In the genomic region with DNA sequence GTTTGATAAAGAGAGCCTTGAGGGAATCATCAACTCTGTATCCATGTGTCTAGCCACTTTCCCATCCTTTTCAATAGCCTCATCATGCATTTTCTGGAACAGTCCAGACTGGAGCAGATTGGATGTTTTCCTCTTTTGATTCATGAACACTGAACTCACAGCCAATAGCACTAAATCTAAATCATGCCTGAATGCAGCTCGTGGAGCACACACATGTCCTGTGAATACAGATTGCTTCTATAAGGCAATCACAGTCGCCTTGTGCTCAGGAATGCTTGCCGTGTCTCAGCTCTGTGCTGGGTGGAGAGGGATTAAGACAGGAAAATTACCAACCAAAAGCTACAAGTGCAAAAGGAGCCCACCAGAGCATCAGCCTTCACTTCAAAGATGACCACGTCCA, we compare ENCODE assay signal across 23 mouse cellular contexts.
DNase-seq lines count a peak whose midpoint lies in the region; ATAC-seq and TF ChIP-seq lines count a peak whose summit lies in the region.
"Had no signal": no experiment of that assay in that cellular context is flagged by ENCODE, and none has a peak within 500 bp of the region (broad histone marks: within the 10 kb centered on the region; RNA-seq: fewer than 3 reads in every experiment).

No protein-coding gene starts in this region.

- DNase-seq in embryonic facial prominence, embryonic 14.5 days (ENCODE audit: low spot score) = peak; percentile 20
- no peak for DNase-seq in embryonic facial prominence, embryonic 10.5 days (ENCODE audit: low spot score)
- peak; percentile 33 for DNase-seq in midbrain, postnatal 0 days (ENCODE audit: low spot score)
- DNase-seq: adrenal gland, postnatal 10 days; adrenal gland, postnatal 36 days; cerebellum, adult 18-20 months; cerebellum, adult 9-10 months; cerebellum, postnatal 14 days; gastrocnemius, postnatal 10 days; gastrocnemius, postnatal 36 days; heart, adult 2 months; heart, postnatal 14 days; heart, postnatal 4 days had no signal

- 64% methylated on average over 4 of the region's 4 CpGs for WGBS in embryonic facial prominence, embryonic 14.5 days
- WGBS in embryonic facial prominence, embryonic 10.5 days = 93% methylated on average over 4 of the region's 4 CpGs
- 76% methylated on average over 4 of the region's 4 CpGs for WGBS in hindbrain, embryonic 16.5 days
- WGBS in hindbrain, embryonic 12.5 days = 80% methylated on average over 4 of the region's 4 CpGs
- WGBS in midbrain, postnatal 0 days = 70% methylated on average over 4 of the region's 4 CpGs
- 70% methylated on average over 4 of the region's 4 CpGs for WGBS in midbrain, embryonic 16.5 days
- 59% methylated on average over 4 of the region's 4 CpGs for WGBS in neural tube, embryonic 15.5 days

- H3K9ac ChIP-seq in embryonic facial prominence, embryonic 14.5 days (ENCODE audit: low read depth, low read length) = no peak overlapping the region
- H3K9ac ChIP-seq in hindbrain, embryonic 16.5 days (ENCODE audit: low read depth, low read length) = no peak overlapping the region
- H3K9ac ChIP-seq in hindbrain, embryonic 12.5 days = no peak overlapping the region
- no peak overlapping the region for H3K9ac ChIP-seq in midbrain, postnatal 0 days (replicated peaks; ENCODE audit: low read length, poor library complexity, severe bottlenecking)
- H3K9ac ChIP-seq in midbrain, embryonic 16.5 days (ENCODE audit: low read depth, low read length) = no peak overlapping the region
- H3K9ac ChIP-seq in neural tube, embryonic 15.5 days (replicated peaks) = no peak overlapping the region
- H3K9ac ChIP-seq: embryonic facial prominence, embryonic 12.5 days; forebrain, embryonic 13.5 days; heart, embryonic 13.5 days had no signal

- ATAC-seq in embryonic facial prominence, embryonic 14.5 days (ENCODE audit: low read depth) = no peak
- ATAC-seq in hindbrain, embryonic 16.5 days = peak; percentile 40; the same call in 1 of the 2 replicates
- ATAC-seq in hindbrain, embryonic 12.5 days (ENCODE audit: low FRiP score) = no peak
- ATAC-seq in midbrain, postnatal 0 days (ENCODE audit: low FRiP score) = no peak
- no peak for ATAC-seq in midbrain, embryonic 16.5 days
- peak; percentile 80 for ATAC-seq in neural tube, embryonic 15.5 days (ENCODE audit: low FRiP score)
- ATAC-seq: activated CD4-positive, CD25-positive, alpha-beta regulatory T cell, adult 4 months; forebrain, embryonic 13.5 days had no signal

- no peak overlapping the region for H3K27ac ChIP-seq in embryonic facial prominence, embryonic 14.5 days (replicated peaks; ENCODE audit: low read depth, low read length)
- no peak overlapping the region for H3K27ac ChIP-seq in embryonic facial prominence, embryonic 10.5 days (replicated peaks)
- H3K27ac ChIP-seq in hindbrain, embryonic 16.5 days (ENCODE audit: low read depth, low read length) = no peak overlapping the region
- no peak overlapping the region for H3K27ac ChIP-seq in hindbrain, embryonic 12.5 days
- H3K27ac ChIP-seq in midbrain, postnatal 0 days (ENCODE audit: low read depth, low read length) = no peak overlapping the region
- no peak overlapping the region for H3K27ac ChIP-seq in midbrain, embryonic 16.5 days (ENCODE audit: low read length)
- H3K27ac ChIP-seq in neural tube, embryonic 15.5 days (replicated peaks) = peak overlapping the region; percentile 45; the same call in 1 of the 2 replicates
- H3K27ac ChIP-seq: embryonic facial prominence, embryonic 12.5 days; forebrain, embryonic 13.5 days; heart, adult 2 months; heart, embryonic 10.5 days; heart, embryonic 13.5 days had no signal

- H3K9me3 ChIP-seq in embryonic facial prominence, embryonic 14.5 days (ENCODE audit: control insufficient read depth, low read length) = no peaks in the 10 kb centered on the region
- no peaks in the 10 kb centered on the region for H3K9me3 ChIP-seq in embryonic facial prominence, embryonic 10.5 days
- no peaks in the 10 kb centered on the region for H3K9me3 ChIP-seq in hindbrain, embryonic 16.5 days (ENCODE audit: control insufficient read depth, low read length)
- H3K9me3 ChIP-seq in hindbrain, embryonic 12.5 days (replicated peaks) = no peaks in the 10 kb centered on the region
- H3K9me3 ChIP-seq in midbrain, postnatal 0 days (ENCODE audit: low read length) = no peaks in the 10 kb centered on the region
- no peaks in the 10 kb centered on the region for H3K9me3 ChIP-seq in midbrain, embryonic 16.5 days (replicated peaks; ENCODE audit: control insufficient read depth, low read length, poor library complexity, severe bottlenecking)
- H3K9me3 ChIP-seq in neural tube, embryonic 15.5 days (replicated peaks) = no peaks in the 10 kb centered on the region
- H3K9me3 ChIP-seq: embryonic facial prominence, embryonic 12.5 days; forebrain, embryonic 13.5 days; heart, embryonic 10.5 days; heart, embryonic 13.5 days had no signal

- H3K27me3 ChIP-seq in embryonic facial prominence, embryonic 14.5 days (replicated peaks; ENCODE audit: control insufficient read depth, insufficient read depth, low read length) = no peaks in the 10 kb centered on the region
- H3K27me3 ChIP-seq in embryonic facial prominence, embryonic 10.5 days (replicated peaks; ENCODE audit: low read depth, poor library complexity, severe bottlenecking) = no peaks in the 10 kb centered on the region
- no peaks in the 10 kb centered on the region for H3K27me3 ChIP-seq in hindbrain, embryonic 16.5 days (replicated peaks; ENCODE audit: control insufficient read depth, insufficient read depth, low read length)
- no peaks in the 10 kb centered on the region for H3K27me3 ChIP-seq in hindbrain, embryonic 12.5 days
- H3K27me3 ChIP-seq in midbrain, postnatal 0 days (ENCODE audit: insufficient read depth, low read length) = no peaks in the 10 kb centered on the region
- no peaks in the 10 kb centered on the region for H3K27me3 ChIP-seq in midbrain, embryonic 16.5 days (ENCODE audit: control insufficient read depth, insufficient read depth, low read depth, low read length)
- H3K27me3 ChIP-seq in neural tube, embryonic 15.5 days (replicated peaks) = no peaks in the 10 kb centered on the region
- H3K27me3 ChIP-seq: embryonic facial prominence, embryonic 12.5 days; forebrain, embryonic 13.5 days; heart, embryonic 13.5 days had no signal

- TF ChIP-seq CTCF in midbrain, postnatal 0 days (IDR thresholded peaks at IDR 0.05) = no peak

- no peaks in the 10 kb centered on the region for H3K4me1 ChIP-seq in embryonic facial prominence, embryonic 14.5 days (ENCODE audit: control insufficient read depth, insufficient read depth, low read length)
- no peaks in the 10 kb centered on the region for H3K4me1 ChIP-seq in embryonic facial prominence, embryonic 10.5 days
- no peaks in the 10 kb centered on the region for H3K4me1 ChIP-seq in hindbrain, embryonic 16.5 days (ENCODE audit: control insufficient read depth, insufficient read depth, low read depth, low read length)
- H3K4me1 ChIP-seq in hindbrain, embryonic 12.5 days = no peaks in the 10 kb centered on the region
- H3K4me1 ChIP-seq in midbrain, postnatal 0 days (ENCODE audit: insufficient read depth, low read length) = no peaks in the 10 kb centered on the region
- H3K4me1 ChIP-seq in midbrain, embryonic 16.5 days (ENCODE audit: control insufficient read depth, insufficient read depth, low read length) = no peaks in the 10 kb centered on the region
- no peaks in the 10 kb centered on the region for H3K4me1 ChIP-seq in neural tube, embryonic 15.5 days
- H3K4me1 ChIP-seq: embryonic facial prominence, embryonic 12.5 days; forebrain, embryonic 13.5 days; heart, embryonic 10.5 days; heart, embryonic 13.5 days had no signal

- H3K4me2 ChIP-seq in embryonic facial prominence, embryonic 14.5 days (ENCODE audit: low read depth, low read length) = no peak overlapping the region
- H3K4me2 ChIP-seq in hindbrain, embryonic 16.5 days (ENCODE audit: low read length) = no peak overlapping the region
- no peak overlapping the region for H3K4me2 ChIP-seq in hindbrain, embryonic 12.5 days (replicated peaks)
- H3K4me2 ChIP-seq in midbrain, postnatal 0 days (ENCODE audit: low read depth, low read length, poor library complexity, severe bottlenecking) = no peak overlapping the region
- H3K4me2 ChIP-seq in midbrain, embryonic 16.5 days (ENCODE audit: low read length) = no peak overlapping the region
- no peak overlapping the region for H3K4me2 ChIP-seq in neural tube, embryonic 15.5 days
- H3K4me2 ChIP-seq: embryonic facial prominence, embryonic 12.5 days; forebrain, embryonic 13.5 days; heart, embryonic 13.5 days had no signal

- H3K36me3 ChIP-seq in embryonic facial prominence, embryonic 14.5 days (ENCODE audit: control insufficient read depth, insufficient read depth, low read length) = no peaks in the 10 kb centered on the region
- H3K36me3 ChIP-seq in embryonic facial prominence, embryonic 10.5 days (replicated peaks) = no peaks in the 10 kb centered on the region
- no peaks in the 10 kb centered on the region for H3K36me3 ChIP-seq in hindbrain, embryonic 16.5 days (ENCODE audit: control insufficient read depth, insufficient read depth, low read length)
- H3K36me3 ChIP-seq in hindbrain, embryonic 12.5 days = no peaks in the 10 kb centered on the region
- no peaks in the 10 kb centered on the region for H3K36me3 ChIP-seq in midbrain, postnatal 0 days (ENCODE audit: insufficient read depth, low read length)
- H3K36me3 ChIP-seq in midbrain, embryonic 16.5 days (ENCODE audit: control insufficient read depth, insufficient read depth, low read length) = no peaks in the 10 kb centered on the region
- no peaks in the 10 kb centered on the region for H3K36me3 ChIP-seq in neural tube, embryonic 15.5 days
- H3K36me3 ChIP-seq: embryonic facial prominence, embryonic 12.5 days; heart, embryonic 10.5 days; heart, embryonic 13.5 days had no signal

- H3K4me3 ChIP-seq in embryonic facial prominence, embryonic 14.5 days (ENCODE audit: low read depth, low read length) = no peak overlapping the region
- H3K4me3 ChIP-seq in embryonic facial prominence, embryonic 10.5 days = no peak overlapping the region
- H3K4me3 ChIP-seq in hindbrain, embryonic 16.5 days (ENCODE audit: low read length) = no peak overlapping the region
- H3K4me3 ChIP-seq in hindbrain, embryonic 12.5 days = no peak overlapping the region
- no peak overlapping the region for H3K4me3 ChIP-seq in midbrain, postnatal 0 days (ENCODE audit: low read depth, low read length)
- H3K4me3 ChIP-seq in midbrain, embryonic 16.5 days (ENCODE audit: low read depth, low read length) = no peak overlapping the region
- no peak overlapping the region for H3K4me3 ChIP-seq in neural tube, embryonic 15.5 days (replicated peaks)
- H3K4me3 ChIP-seq: embryonic facial prominence, embryonic 12.5 days; erythroblast, embryonic 14.5 days; forebrain, embryonic 13.5 days; heart, adult 2 months; heart, embryonic 10.5 days; heart, embryonic 13.5 days had no signal

Comparison
In these comparisons a context has a peak if more than half of its experiments do, and no peak if none do; other contexts are left out.
1. ATAC-seq: peak in hindbrain, embryonic 16.5 days (single experiment) and neural tube, embryonic 15.5 days (single experiment); none in embryonic facial prominence, embryonic 14.5 days (single experiment), hindbrain, embryonic 12.5 days (single experiment), midbrain, postnatal 0 days (single experiment) and midbrain, embryonic 16.5 days (single experiment).